Mouse (Mus musculus): Measurements from ENCODE around the gene Rab7b.

DNA sequence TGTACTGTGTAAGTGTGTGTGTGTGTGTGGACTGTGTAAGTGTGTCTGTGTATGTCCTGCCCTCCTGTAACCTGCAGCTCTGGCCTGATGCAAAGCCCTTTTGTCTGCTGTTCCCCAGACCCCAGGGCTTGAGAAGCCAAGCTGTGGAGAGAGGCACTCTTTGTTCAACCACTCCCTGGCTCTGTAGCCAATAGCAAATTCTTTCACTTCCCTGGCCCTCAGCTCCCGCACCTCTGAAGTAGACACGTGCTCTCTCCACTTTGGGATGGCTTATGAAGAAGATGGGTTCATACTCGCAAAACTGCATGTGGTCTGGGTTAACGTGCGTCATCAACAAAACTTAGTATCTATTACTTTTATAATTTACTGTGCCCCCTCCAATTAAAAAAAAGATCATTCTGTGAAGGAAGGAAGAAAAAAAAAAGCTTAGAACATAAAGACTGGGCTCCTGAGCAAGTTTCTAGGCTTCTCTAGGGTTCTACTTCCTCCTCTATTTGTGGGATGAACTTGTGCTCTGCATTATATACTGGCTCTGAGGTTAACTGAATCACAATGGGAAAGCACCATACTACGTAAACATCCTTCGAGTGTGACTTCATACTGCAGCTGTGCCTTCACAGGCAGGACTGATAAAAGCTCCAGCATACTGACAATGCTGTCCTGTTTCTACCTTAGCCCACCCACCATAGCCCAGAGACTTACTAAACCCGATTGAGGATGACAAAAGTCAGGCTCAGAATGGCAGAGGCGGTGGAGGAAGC is 71.4 kb downstream of the Rab7b start:
- TF ChIP-seq CTCF (IDR thresholded peaks at IDR 0.05; ENCODE audit: extremely low read depth, insufficient read length, insufficient replicate concordance, low read depth, low read length) (no peak), POLR2A (IDR thresholded peaks at IDR 0.05; ENCODE audit: low read depth, low read length) (no peak)
